Mouse (Mus musculus) MEL (cell line): ENCODE data around the gene Asb16. TPM values are rescaled to one million over a fixed set of nuclear protein-coding genes. Genes with fewer than 3 reads are reported as not detected.

Experiments used
- DNase-seq: peaks from one replicate; pipeline ENCODE4 v3.0.0; 2011; ENCODE audit warnings: low read depth, low spot score
- H3K27ac ChIP-seq: 2 replicates; pipeline ENCODE4 v1.5.1; 2012; ENCODE audit warnings: low read depth, mild to moderate bottlenecking, control low read depth, low read length, moderate library complexity; ENCODE audit not compliant: control insufficient read depth
- H3K27me3 ChIP-seq, 2 experiments: fragments of 150-350 bp in 1 of 2; sonication (generic) in 1 of 2; 2 replicates each; pipeline ENCODE4 v1.6.1; 2012; ENCODE audit warnings: low read length in 2 of 2, mild to moderate bottlenecking in 2 of 2, improper control_type of control experiment in 1 of 2, moderate library complexity in 1 of 2; ENCODE audit not compliant: insufficient read depth in 2 of 2, control insufficient read depth in 1 of 2
- H3K36me3 ChIP-seq, 2 experiments: 2 replicates each; pipeline ENCODE4 v1.6.1; 2012 to 2014; ENCODE audit warnings: low read length in 2 of 2, improper control_type of control experiment in 1 of 2, inconsistent platforms in 1 of 2, mild to moderate bottlenecking in 1 of 2; ENCODE audit not compliant: insufficient read depth in 2 of 2, control insufficient read depth in 1 of 2
- H3K4me1 ChIP-seq, 2 experiments: fragments of 150-350 bp in 1 of 2; sonication (generic) in 1 of 2; 2 replicates each; pipeline ENCODE4 v1.6.1; 2012; ENCODE audit warnings: low read length in 2 of 2, improper control_type of control experiment in 1 of 2, mild to moderate bottlenecking in 1 of 2; ENCODE audit not compliant: insufficient read depth in 2 of 2, control insufficient read depth in 1 of 2
- H3K4me3 ChIP-seq, 2 experiments: fragments of 150-350 bp in 1 of 2; sonication (generic) in 1 of 2; 2 replicates each; pipeline ENCODE4 v1.5.1; 2012; ENCODE audit warnings: low read depth in 2 of 2, low read length in 2 of 2, mild to moderate bottlenecking in 2 of 2, moderate library complexity in 2 of 2, control low read depth in 1 of 2, improper control_type of control experiment in 1 of 2; ENCODE audit not compliant: control insufficient read depth in 1 of 2, insufficient read depth in 1 of 2
- H3K79me2 ChIP-seq: 2 replicates; pipeline ENCODE4 v1.6.1; 2012; ENCODE audit warnings: mild to moderate bottlenecking, low read length, moderate library complexity; ENCODE audit not compliant: control insufficient read depth, poor library complexity, insufficient read depth
- H3K9ac ChIP-seq: 2 replicates; pipeline ENCODE4 v1.6.1; 2012; ENCODE audit warnings: low read depth, mild to moderate bottlenecking, control low read depth, low read length, moderate library complexity; ENCODE audit not compliant: control insufficient read depth, poor library complexity, severe bottlenecking
- H3K9me3 ChIP-seq: fragments of 150-350 bp; sonication (generic); replicated peaks from 2 replicates; pipeline ENCODE4 v1.6.1; 2012; ENCODE audit warnings: mild to moderate bottlenecking, low read length, improper control_type of control experiment, moderate library complexity; ENCODE audit not compliant: insufficient read depth
- BHLHE40 ChIP-seq: IDR thresholded peaks from 2 replicates; pipeline ENCODE4 v1.6.1; 2012; ENCODE audit warnings: low read depth, mild to moderate bottlenecking, inconsistent platforms, low read length, improper control_type of control experiment, borderline replicate concordance
- CHD1 ChIP-seq: IDR thresholded peaks from 2 replicates; pipeline ENCODE4 v1.6.1; 2012; ENCODE audit warnings: low read depth, mild to moderate bottlenecking, inconsistent platforms, low read length, improper control_type of control experiment
- CHD2 ChIP-seq: IDR thresholded peaks from 2 replicates; pipeline ENCODE4 v1.6.1; 2011; ENCODE audit warnings: low read length, improper control_type of control experiment
- CTCF ChIP-seq, 3 experiments: IDR thresholded peaks in 2 of 3; conservative IDR thresholded peaks in 1 of 3; 2 replicates each; pipeline ENCODE4 v1.5.1; 2011 to 2012; ENCODE audit warnings: low read length in 3 of 3, low read depth in 2 of 3, mild to moderate bottlenecking in 2 of 3, improper control_type of control experiment in 1 of 3, inconsistent platforms in 1 of 3, mixed read lengths in 1 of 3, moderate library complexity in 1 of 3; ENCODE audit not compliant: control insufficient read depth in 1 of 3, insufficient read depth in 1 of 3, poor library complexity in 1 of 3, severe bottlenecking in 1 of 3
- ELF1 ChIP-seq: IDR thresholded peaks from 2 replicates; pipeline ENCODE4 v1.6.1; 2014; ENCODE audit warnings: low read depth, mild to moderate bottlenecking, inconsistent platforms, low read length, improper control_type of control experiment, moderate library complexity
- EP300 ChIP-seq, 2 experiments: IDR thresholded peaks; 2 replicates each; pipeline ENCODE4 v1.6.1; 2011; ENCODE audit warnings: improper control_type of control experiment in 2 of 2, low read length in 2 of 2, low read depth in 1 of 2, mild to moderate bottlenecking in 1 of 2
- ETS1 ChIP-seq: IDR thresholded peaks from 2 replicates; pipeline ENCODE4 v1.6.1; 2012; ENCODE audit warnings: low read depth, mild to moderate bottlenecking, inconsistent platforms, low read length, improper control_type of control experiment, moderate library complexity
- JUND ChIP-seq: IDR thresholded peaks from 2 replicates; pipeline ENCODE4 v1.6.1; 2011; ENCODE audit warnings: low read depth, mild to moderate bottlenecking, improper control_type of control experiment, low read length
- KAT2A ChIP-seq: conservative IDR thresholded peaks from 2 replicates; pipeline ENCODE4 v1.6.1; 2012; ENCODE audit warnings: low read depth, low read length, improper control_type of control experiment, inconsistent platforms
- MAX ChIP-seq: IDR thresholded peaks from 2 replicates; pipeline ENCODE4 v1.6.1; 2011; ENCODE audit warnings: low read length, improper control_type of control experiment
- MAZ ChIP-seq: IDR thresholded peaks from 2 replicates; pipeline ENCODE4 v1.6.1; 2012; ENCODE audit warnings: low read depth, mild to moderate bottlenecking, inconsistent platforms, low read length, improper control_type of control experiment
- MEF2A ChIP-seq: IDR thresholded peaks from 2 replicates; pipeline ENCODE4 v1.6.1; 2014; ENCODE audit warnings: low read depth, mild to moderate bottlenecking, inconsistent platforms, low read length, improper control_type of control experiment; ENCODE audit not compliant: poor library complexity, insufficient replicate concordance, severe bottlenecking; ENCODE audit errors: extremely low read depth
- MXI1 ChIP-seq: IDR thresholded peaks from 2 replicates; pipeline ENCODE4 v1.6.1; 2011; ENCODE audit warnings: mild to moderate bottlenecking, low read depth, low read length, improper control_type of control experiment
- POLR2A ChIP-seq, 2 experiments: IDR thresholded peaks; 2 replicates each; pipeline ENCODE4 v1.6.1; 2011 to 2012; ENCODE audit warnings: low read length in 2 of 2, mild to moderate bottlenecking in 2 of 2, control low read depth in 1 of 2, improper control_type of control experiment in 1 of 2, low read depth in 1 of 2, moderate library complexity in 1 of 2; ENCODE audit not compliant: control insufficient read depth in 1 of 2, insufficient read depth in 1 of 2, poor library complexity in 1 of 2
- POLR2AphosphoS2 ChIP-seq: IDR thresholded peaks from 2 replicates; pipeline ENCODE4 v1.6.1; 2011; ENCODE audit warnings: low read length, improper control_type of control experiment
- POLR2AphosphoS5 ChIP-seq: IDR thresholded peaks from 2 replicates; pipeline ENCODE4 v1.6.1; 2012; ENCODE audit warnings: low read depth, borderline replicate concordance, mild to moderate bottlenecking, inconsistent platforms, low read length, moderate library complexity, mixed read lengths
- RAD21 ChIP-seq: IDR thresholded peaks from 2 replicates; pipeline ENCODE4 v1.6.1; 2011; ENCODE audit warnings: mild to moderate bottlenecking, low read depth, low read length, improper control_type of control experiment
- RCOR1 ChIP-seq: IDR thresholded peaks from 2 replicates; pipeline ENCODE4 v1.6.1; 2012; ENCODE audit warnings: low read depth, mild to moderate bottlenecking, inconsistent platforms, low read length, improper control_type of control experiment
- SIN3A ChIP-seq: IDR thresholded peaks from 2 replicates; pipeline ENCODE4 v1.6.1; 2012; ENCODE audit warnings: low read length, improper control_type of control experiment, inconsistent platforms
- SMC3 ChIP-seq: IDR thresholded peaks from 2 replicates; pipeline ENCODE4 v1.6.1; 2011; ENCODE audit warnings: low read depth, low read length, improper control_type of control experiment
- TBP ChIP-seq: IDR thresholded peaks from 2 replicates; pipeline ENCODE4 v1.8.0; 2011; ENCODE audit warnings: low read depth, low read length, improper control_type of control experiment
- TCF12 ChIP-seq: IDR thresholded peaks from 2 replicates; pipeline ENCODE4 v1.6.1; 2014; ENCODE audit warnings: low read depth, mild to moderate bottlenecking, inconsistent platforms, low read length, improper control_type of control experiment, moderate library complexity
- UBTF ChIP-seq: IDR thresholded peaks from 2 replicates; pipeline ENCODE4 v1.6.1; 2012; ENCODE audit warnings: low read depth, mild to moderate bottlenecking, inconsistent platforms, low read length, improper control_type of control experiment, moderate library complexity, borderline replicate concordance; ENCODE audit not compliant: insufficient read depth
- USF2 ChIP-seq, 2 experiments: IDR thresholded peaks; 2 replicates each; pipeline ENCODE4 v1.6.1; 2011 to 2012; ENCODE audit warnings: improper control_type of control experiment in 2 of 2, low read length in 2 of 2, borderline replicate concordance in 1 of 2, inconsistent platforms in 1 of 2, low read depth in 1 of 2, mild to moderate bottlenecking in 1 of 2; ENCODE audit not compliant: insufficient read depth in 1 of 2
- ZC3H11A ChIP-seq: IDR thresholded peaks from 2 replicates; pipeline ENCODE4 v1.6.1; 2012; ENCODE audit warnings: low read depth, mild to moderate bottlenecking, inconsistent platforms, low read length, improper control_type of control experiment
- ZKSCAN1 ChIP-seq: IDR thresholded peaks from 2 replicates; pipeline ENCODE4 v1.6.1; 2012; ENCODE audit warnings: low read depth, mild to moderate bottlenecking, inconsistent platforms, low read length, improper control_type of control experiment, moderate library complexity
- ZMIZ1 ChIP-seq: IDR thresholded peaks from 2 replicates; pipeline ENCODE4 v1.6.1; 2012; ENCODE audit warnings: low read depth, mild to moderate bottlenecking, inconsistent platforms, low read length, improper control_type of control experiment, moderate library complexity
- ZNF384 ChIP-seq: IDR thresholded peaks from 2 replicates; pipeline ENCODE4 v1.6.1; 2012; ENCODE audit warnings: low read depth, mild to moderate bottlenecking, inconsistent platforms, low read length, improper control_type of control experiment
- polyA plus RNA-seq, 2 experiments: library from polyadenylated mRNA; stranded (reverse) in 1 of 2; unstranded in 1 of 2; fragments of >175 nt in 1 of 2; fragments of >200 nt in 1 of 2; gene quantifications; 2 replicates each; pipeline versions ENCODE4 v1.2.1 to v1.2.4; 2012; ENCODE audit warnings: low replicate concordance in 2 of 2, low read depth in 1 of 2; ENCODE audit not compliant: insufficient read length in 2 of 2, insufficient read depth in 1 of 2, missing spikeins in 1 of 2
- total RNA-seq: library from RNA; depleted of rRNA; stranded (reverse); fragments of 300-350 nt; gene quantifications from 2 replicates; pipeline ENCODE4 v1.2.3, GENCODE M21; 2012

Asb16 gene
- total and polyA plus RNA-seq, 3 experiments, result 4.4 to 8.5 TPM; not detected in 1

GRCm38 (mm10) chr11:102220451-102220850 is 48.1 kb upstream of the Asb16 start:
- Histone ChIP-seq H3K79me2 (no peaks in the 10 kb centered on the region), H3K9me3 (no peaks in the 10 kb centered on the region), H3K27me3 (no peaks in the 10 kb centered on the region), H3K9ac (peak overlapping the region; percentile 25), H3K4me3 (peak overlapping the region; percentile 18 to 25; a peak in 2 of 4 replicates), H3K36me3 (peaks cover 0 to 34% of the 10 kb centered on the region in 2 experiments; a peak in 2 of 4 replicates), H3K4me1 (peaks cover 20 to 56% of the 10 kb centered on the region in 2 experiments), H3K27ac (peak overlapping the region; percentile 11; the same call in 1 of the 2 replicates)
- TF ChIP-seq ETS1 (no peak), USF2 (IDR thresholded peaks at IDR 0.05; ENCODE audit: borderline replicate concordance in 1 of 2, insufficient read depth in 1 of 2, low read depth in 1 of 2, low read length in 2 of 2) (no peak), CHD1 (no peak), RCOR1 (no peak), MXI1 (0 out of 2 replicates have a peak, but pooled peaks have one; percentile 9), SIN3A (no peak), MEF2A (no peak), TBP (no peak), RAD21 (no peak), UBTF (no peak), MAZ (0 out of 2 replicates have a peak, but pooled peaks have one; percentile 12)
- no peak for DNase-seq

DNA sequence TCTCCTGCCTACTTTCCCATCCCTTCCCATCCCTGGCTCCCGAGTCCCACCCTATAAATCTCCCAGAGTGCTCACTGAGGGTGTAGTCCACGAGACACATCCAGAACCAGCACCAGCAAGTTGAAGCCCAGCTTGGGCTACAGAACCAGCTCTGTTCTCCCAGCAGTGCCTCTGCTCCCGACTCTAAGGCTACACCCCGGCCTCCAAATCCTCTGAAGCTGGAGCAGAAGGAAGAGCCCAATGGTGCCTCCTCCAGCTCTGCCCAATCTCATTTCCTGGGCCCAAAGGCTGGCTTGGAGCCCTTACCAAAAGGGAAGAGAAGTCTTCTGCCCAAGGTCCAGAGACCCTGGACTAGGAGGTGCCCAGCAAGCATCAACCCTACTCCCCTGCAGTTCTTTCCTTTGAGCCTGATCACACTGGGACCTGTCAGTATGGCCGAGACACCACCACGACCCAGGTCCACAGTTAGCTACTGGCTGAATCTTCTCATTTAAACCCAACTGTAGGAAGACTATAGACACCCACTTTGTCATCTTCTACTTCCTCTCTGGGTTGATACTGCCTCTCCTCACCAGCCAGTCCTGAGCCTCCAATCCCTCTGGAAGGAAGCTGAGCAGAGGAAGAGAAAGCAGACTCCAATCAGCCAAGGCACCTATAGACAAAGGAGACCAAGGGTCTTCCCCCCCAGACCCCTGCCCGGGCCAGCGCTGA is 47.1 kb upstream of the Asb16 start:
- H3K4me3 ChIP-seq, result peak overlapping the region; percentile 33 to 50
- no peaks in the 10 kb centered on the region for H3K9me3 ChIP-seq
- DNase-seq, result peak; percentile 77
- no peaks in the 10 kb centered on the region for H3K79me2 ChIP-seq
- no peaks in the 10 kb centered on the region for H3K27me3 ChIP-seq
- H3K9ac ChIP-seq, result peak overlapping the region; percentile 52
- peaks cover 0 to 31% of the 10 kb centered on the region in 2 experiments; a peak in 2 of 4 replicates for H3K36me3 ChIP-seq
- peaks cover 20 to 50% of the 10 kb centered on the region in 2 experiments for H3K4me1 ChIP-seq
- H3K27ac ChIP-seq, result peak overlapping the region; percentile 63
- no peak for TF ChIP-seq CHD1
- no peak for TF ChIP-seq POLR2AphosphoS5
- TF ChIP-seq ZMIZ1, result peak; percentile 2; the same call in 1 of the 2 replicates
- TF ChIP-seq MAZ, result no peak
- no peak for TF ChIP-seq BHLHE40
- no peak for TF ChIP-seq POLR2AphosphoS2
- TF ChIP-seq POLR2A (IDR thresholded peaks at IDR 0.05; ENCODE audit: control insufficient read depth in 1 of 2, insufficient read depth in 1 of 2, low read depth in 1 of 2, low read length in 2 of 2, poor library complexity in 1 of 2), result peak in 1 of 2 experiments; percentile 39; a peak in 2 of 4 replicates
- TF ChIP-seq SMC3, result no peak
- TF ChIP-seq USF2 (IDR thresholded peaks at IDR 0.05; ENCODE audit: borderline replicate concordance in 1 of 2, insufficient read depth in 1 of 2, low read depth in 1 of 2, low read length in 2 of 2), result no peak
- TF ChIP-seq ETS1, result no peak
- no peak for TF ChIP-seq ZKSCAN1
- 0 out of 2 replicates have a peak, but pooled peaks have one; percentile 35 for TF ChIP-seq RCOR1
- TF ChIP-seq ZC3H11A, result no peak
- TF ChIP-seq TBP, result peak; percentile 75
- no peak; the same call in 1 of the 2 replicates for TF ChIP-seq MAX
- TF ChIP-seq CHD2, result no peak
- TF ChIP-seq JUND, result no peak
- no peak for TF ChIP-seq UBTF
- TF ChIP-seq KAT2A, result no peak
- no peak for TF ChIP-seq MEF2A
- no peak for TF ChIP-seq ZNF384
- TF ChIP-seq ELF1, result no peak
- TF ChIP-seq CTCF (IDR thresholded peaks at IDR 0.05 in 2 of 3, conservative IDR thresholded peaks at IDR 0.05 in 1 of 3; ENCODE audit: control insufficient read depth in 1 of 3, insufficient read depth in 1 of 3, low read depth in 2 of 3, low read length in 3 of 3, poor library complexity in 1 of 3, severe bottlenecking in 1 of 3), result peak in 1 of 3 experiments; percentile 1; a peak in 1 of 6 replicates
- TF ChIP-seq EP300 (IDR thresholded peaks at IDR 0.05; ENCODE audit: low read depth in 1 of 2, low read length in 2 of 2), result no peak; a peak in 1 of 4 replicates
- no peak for TF ChIP-seq TCF12
